Mouse (Mus musculus) liver, embryonic 14.5 days (tissue): Measurements from ENCODE around the gene Eif3c. TPM values are rescaled to one million over a fixed set of nuclear protein-coding genes. Genes with fewer than 3 reads are reported as not detected.
A peak's percentile ranks its signal among the peaks of the same experiment; 100 is the strongest.

ENCODE experiments used
- ATAC-seq: fragments of 200-750 bp; cut with Nextera tagmentation; 2 replicates; pipeline ENCODE4 v1.8.0; 2017; ENCODE audit warnings: moderate number of reproducible peaks, mild to moderate bottlenecking, moderate library complexity; ENCODE audit not compliant: insufficient read depth
- DNase-seq, 3 experiments: peaks; one replicate each; pipeline ENCODE4 v3.0.0-alpha.2; 2012 to 2013; ENCODE audit warnings: low read depth in 3 of 3, low spot score in 3 of 3
- H3K27ac ChIP-seq: fragments of 300-500 bp; sonication (generic); 2 replicates; pipeline ENCODE4 v1.5.1; 2014; ENCODE audit warnings: moderate library complexity, mild to moderate bottlenecking, control low read depth, inconsistent platforms
- H3K27me3 ChIP-seq: fragments of 300-500 bp; sonication (generic); 2 replicates; pipeline ENCODE4 v1.6.1; 2014; ENCODE audit warnings: mild to moderate bottlenecking, low read length, moderate library complexity; ENCODE audit not compliant: control insufficient read depth, insufficient read depth
- H3K36me3 ChIP-seq: fragments of 300-500 bp; sonication (generic); replicated peaks from 2 replicates; pipeline ENCODE4 v1.6.1; 2014; ENCODE audit warnings: low read depth; ENCODE audit not compliant: control insufficient read depth, insufficient read depth
- H3K4me1 ChIP-seq, 2 experiments: fragments of 200-500 bp in 1 of 2; fragments of 300-500 bp in 1 of 2; sonication (generic) in 1 of 2; replicated peaks; 2 replicates each; pipeline ENCODE4 v1.6.1; 2012 to 2014; ENCODE audit warnings: antibody characterized with exemption in 1 of 2, inconsistent platforms in 1 of 2, low read length in 1 of 2; ENCODE audit not compliant: control insufficient read depth in 2 of 2, insufficient read depth in 2 of 2
- H3K4me2 ChIP-seq: fragments of 300-500 bp; sonication (generic); 2 replicates; pipeline ENCODE4 v1.6.1; 2014; ENCODE audit warnings: low read depth, mild to moderate bottlenecking, control low read depth, moderate library complexity
- H3K4me3 ChIP-seq, 2 experiments: fragments of 200-500 bp in 1 of 2; fragments of 300-500 bp in 1 of 2; sonication (generic) in 1 of 2; 2 replicates each; pipeline ENCODE4 v1.5.1; 2012 to 2014; ENCODE audit warnings: low read depth in 2 of 2, low read length in 2 of 2, mild to moderate bottlenecking in 2 of 2, control low read depth in 1 of 2, inconsistent platforms in 1 of 2, moderate library complexity in 1 of 2; ENCODE audit not compliant: insufficient read depth in 1 of 2
- H3K9ac ChIP-seq: fragments of 300-500 bp; sonication (generic); replicated peaks from 2 replicates; pipeline ENCODE4 v1.6.1; 2014; ENCODE audit warnings: mild to moderate bottlenecking, control low read depth, moderate library complexity
- H3K9me3 ChIP-seq: fragments of 300-500 bp; sonication (generic); 2 replicates; pipeline ENCODE4 v1.6.1; 2016; ENCODE audit warnings: low read length, mixed read lengths; ENCODE audit not compliant: control insufficient read depth
- CTCF ChIP-seq: IDR thresholded peaks from 2 replicates; pipeline ENCODE4 v1.5.1; 2016; ENCODE audit warnings: antibody characterized with exemption, low read depth, control low read depth
- EP300 ChIP-seq: IDR thresholded peaks from 2 replicates; pipeline ENCODE4 v1.6.1; 2016; ENCODE audit warnings: antibody characterized with exemption, low read depth
- WGBS: fragments of 180-500 bp; shearing (Covaris S2); extraction: QIAGEN DNeasy Blood & Tissue Kit; methylation state at CpG from one replicate; pipeline ENCODE4 v1.1.7; 2014; ENCODE audit not compliant: insufficient replicate concordance; 5-methylcytosine and 5-hydroxymethylcytosine counted together
- polyA plus RNA-seq, 2 experiments: library from polyadenylated mRNA; depleted of rRNA in 1 of 2; stranded (reverse) in 1 of 2; unstranded in 1 of 2; fragments of >200 nt; fragmentation: Nextera tagmentation in 1 of 2; extraction: Ambion mirVana in 1 of 2; gene quantifications; 2 replicates each; pipeline versions ENCODE4 v1.2.1 to v1.2.3; 2012 to 2014

Eif3c gene
- polyA plus RNA-seq, 2 experiments = 58.0 to 94.4 TPM

DNA sequence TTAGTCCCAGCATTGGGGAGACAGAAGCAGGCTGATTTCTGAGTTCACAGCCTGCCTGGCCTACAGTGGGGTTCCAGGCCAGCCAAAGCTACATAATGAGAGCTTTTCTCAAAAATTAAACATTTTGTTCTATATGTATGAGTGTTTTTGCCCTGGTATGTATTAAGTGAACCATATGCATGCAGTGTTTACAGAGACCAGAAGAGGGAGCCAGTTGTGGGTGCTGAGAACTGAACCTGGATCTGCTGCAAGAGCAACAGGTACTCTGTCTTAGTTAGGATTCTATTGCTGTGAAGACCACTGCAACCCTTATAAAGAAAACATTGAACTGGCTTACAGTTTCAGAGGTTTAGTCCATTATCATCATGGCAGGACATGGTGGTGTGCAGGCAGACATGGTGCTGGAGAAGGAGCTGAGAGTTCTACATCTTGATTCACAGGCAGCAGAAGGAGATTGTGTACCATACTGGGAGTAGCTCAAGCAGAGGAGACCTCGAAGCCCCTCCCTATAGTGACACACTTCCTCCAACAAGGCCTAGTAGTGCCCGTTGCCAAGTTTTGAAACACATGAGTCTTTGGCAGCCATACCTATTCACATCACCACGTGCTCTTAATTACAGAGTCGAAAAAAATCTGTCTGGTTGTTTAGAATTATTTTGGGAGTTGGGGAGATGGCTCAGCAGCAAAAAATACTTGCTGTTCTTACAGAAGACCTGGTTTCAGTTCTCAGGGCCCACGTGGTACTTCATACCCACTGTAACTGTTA lies 28.2 kb downstream of the Eif3c start:
- ATAC-seq (no peak), DNase-seq (peak; percentile 11 to 19 (median 15))
- H3K9me3 ChIP-seq = no peaks in the 10 kb centered on the region
- H3K4me3 ChIP-seq = no peak overlapping the region
- WGBS = 56% methylated on average over 5 of the region's 5 CpGs
- no peak overlapping the region for H3K4me2 ChIP-seq
- no peaks in the 10 kb centered on the region for H3K36me3 ChIP-seq
- peak; percentile 62 for TF ChIP-seq CTCF
- TF ChIP-seq EP300 = no peak
- no peak overlapping the region for H3K27ac ChIP-seq
- no peaks in the 10 kb centered on the region for H3K4me1 ChIP-seq
- H3K9ac ChIP-seq = no peak overlapping the region
- peaks cover 17% of the 10 kb centered on the region for H3K27me3 ChIP-seq

- 68% methylated on average over 9 of the region's 9 CpGs for WGBS
- Histone ChIP-seq H3K9ac (no peak overlapping the region), H3K27ac (no peak overlapping the region), H3K36me3 (no peaks in the 10 kb centered on the region), H3K4me1 (no peaks in the 10 kb centered on the region), H3K4me3 (peak overlapping the region in 1 of 2 experiments; percentile 33; a peak in 2 of 4 replicates), H3K4me2 (peak overlapping the region; percentile 59), H3K9me3 (no peaks in the 10 kb centered on the region), H3K27me3 (peaks cover 17% of the 10 kb centered on the region)
- ATAC-seq (no peak), DNase-seq (no peak)
- TF ChIP-seq CTCF (no peak), EP300 (no peak)
These were observed 29.7 kb downstream of the Eif3c start for GRCm38 (mm10) chr7:126536466-126536865.

DNA sequence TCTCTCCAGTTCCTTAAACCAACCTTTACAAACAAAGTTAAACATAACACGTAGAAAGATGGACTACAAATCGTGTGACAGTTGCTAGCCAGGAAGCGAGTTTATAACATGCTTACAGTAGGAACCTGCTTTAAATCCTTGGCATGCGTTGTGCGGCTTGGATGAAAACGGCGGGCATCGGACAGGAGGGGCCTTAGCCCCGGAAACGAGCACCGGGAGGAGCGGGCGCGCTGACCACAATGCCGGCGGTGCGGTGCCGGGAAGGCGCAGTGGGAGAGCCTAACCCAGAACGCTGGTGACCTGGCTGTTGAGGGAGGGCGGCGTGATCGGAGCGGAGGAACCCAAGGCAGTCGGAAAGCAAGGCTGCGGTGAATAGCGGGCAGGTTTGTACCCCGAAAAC lies 30.4 kb downstream of the Eif3c start:
- H3K4me3 ChIP-seq = peak overlapping the region; percentile 33 to 52
- H3K27ac ChIP-seq = no peak overlapping the region
- no peaks in the 10 kb centered on the region for H3K36me3 ChIP-seq
- H3K4me2 ChIP-seq = peak overlapping the region; percentile 59
- TF ChIP-seq EP300 (no peak), CTCF (no peak)
- DNase-seq (no peak), ATAC-seq (no peak)
- 2% methylated on average over 28 of the region's 28 CpGs for WGBS
- no peak overlapping the region for H3K9ac ChIP-seq
- H3K27me3 ChIP-seq = peaks cover 17% of the 10 kb centered on the region
- no peaks in the 10 kb centered on the region for H3K4me1 ChIP-seq
- no peaks in the 10 kb centered on the region for H3K9me3 ChIP-seq

DNA sequence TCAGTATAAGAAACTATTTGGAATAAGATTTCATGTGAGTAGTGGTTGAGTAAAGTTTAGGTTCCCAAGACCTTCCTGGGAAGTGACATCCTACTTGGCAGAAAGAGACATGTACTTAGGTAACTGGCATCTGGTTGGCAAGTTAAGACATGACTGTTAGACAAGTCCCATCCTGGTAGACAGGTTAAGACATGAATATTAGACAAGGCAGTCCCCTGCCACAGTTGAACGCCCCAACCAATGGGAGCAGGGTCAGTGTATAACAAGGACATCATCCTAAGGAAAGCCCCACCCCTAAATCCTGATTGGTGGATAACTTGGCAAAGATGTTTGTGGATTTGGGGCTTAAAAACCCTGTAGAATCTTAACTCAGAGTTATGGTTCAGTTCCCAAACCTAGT lies 32.8 kb downstream of the Eif3c start:
- no peak for TF ChIP-seq EP300
- TF ChIP-seq CTCF = no peak
- no peak for ATAC-seq

GRCm38 (mm10) chr7:126528166-126528577 lies 38.0 kb downstream of the Eif3c start:
- ATAC-seq (no peak), DNase-seq (peak in 2 of 3 experiments; percentile 23 to 24)
- no peaks in the 10 kb centered on the region for H3K27me3 ChIP-seq
- H3K36me3 ChIP-seq = no peaks in the 10 kb centered on the region
- H3K27ac ChIP-seq = no peak overlapping the region
- WGBS = 11% methylated on average over 1 of the region's 1 CpGs
- H3K4me3 ChIP-seq = no peak overlapping the region
- H3K9ac ChIP-seq = no peak overlapping the region
- TF ChIP-seq EP300 (no peak), CTCF (peak; percentile 59; the same call in 1 of the 2 replicates)
- H3K4me1 ChIP-seq = no peaks in the 10 kb centered on the region
- no peak overlapping the region for H3K4me2 ChIP-seq
- H3K9me3 ChIP-seq = no peaks in the 10 kb centered on the region

More for the DNA sequence above, 32.8 kb downstream of the Eif3c start:
- H3K4me3 ChIP-seq = no peak overlapping the region
- no peak overlapping the region for H3K9ac ChIP-seq
- H3K36me3 ChIP-seq = no peaks in the 10 kb centered on the region
- WGBS = 70% methylated on average over 1 of the region's 1 CpGs
- H3K4me1 ChIP-seq = no peaks in the 10 kb centered on the region
- no peak for DNase-seq
- H3K27me3 ChIP-seq = peaks cover 17% of the 10 kb centered on the region
- no peaks in the 10 kb centered on the region for H3K9me3 ChIP-seq
- H3K27ac ChIP-seq = no peak overlapping the region
- no peak overlapping the region for H3K4me2 ChIP-seq
